Comparison of ENCODE assay signal across 7 mouse cellular contexts in the genomic region with DNA sequence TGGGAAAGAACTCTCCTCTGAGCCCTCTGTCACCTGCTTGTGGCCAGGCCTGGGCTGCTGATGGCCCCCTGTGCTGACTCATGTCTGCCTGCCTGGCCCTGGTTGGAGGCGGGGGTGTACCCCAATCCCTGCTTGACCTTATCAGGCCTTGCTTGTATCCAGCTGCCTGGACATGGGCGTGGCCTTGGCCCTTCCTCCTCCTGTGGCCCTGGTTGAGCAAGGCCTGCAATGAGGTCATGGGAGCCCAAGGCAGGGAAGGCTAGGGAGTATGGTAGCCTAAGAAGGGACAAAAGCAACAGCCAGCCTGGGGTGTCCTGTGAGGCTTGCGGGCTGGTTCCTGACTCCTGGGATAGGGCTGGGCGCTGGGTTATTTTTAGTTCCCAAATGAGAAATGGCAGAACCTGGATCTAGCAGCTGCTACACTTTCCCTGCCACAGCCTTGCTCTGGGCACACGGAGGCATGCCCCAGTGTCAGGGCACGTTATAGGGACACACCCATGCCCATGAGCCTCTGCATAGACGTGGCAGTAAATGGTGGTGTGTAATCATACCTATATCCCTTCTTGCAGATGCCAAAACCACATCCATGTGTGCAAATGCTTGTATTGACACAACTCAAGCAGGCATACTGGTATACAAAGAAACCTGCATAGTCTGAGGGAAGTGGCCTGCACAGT. TPM values are rescaled to one million over a fixed set of nuclear protein-coding genes. Genes with fewer than 3 reads are reported as not detected.
A peak's percentile ranks its signal among the peaks of the same experiment; 100 is the strongest.
DNase-seq lines count a peak whose midpoint lies in the region; ATAC-seq and TF ChIP-seq lines count a peak whose summit lies in the region.

No protein-coding gene starts in this region.

- no peak overlapping the region for H3K4me3 ChIP-seq in bone marrow macrophage, adult 2 months (ENCODE audit: insufficient read depth, low read length)
- no peak overlapping the region for H3K4me3 ChIP-seq in heart, postnatal 0 days (ENCODE audit: low read depth, low read length)
- H3K4me3 ChIP-seq in forebrain, embryonic 14.5 days (ENCODE audit: low read depth, low read length) = no peak overlapping the region

- ATAC-seq in heart, postnatal 0 days (ENCODE audit: insufficient read depth, low read depth) = peak; percentile 19; the same call in 1 of the 2 replicates
- ATAC-seq in forebrain, embryonic 14.5 days = no peak

- no peak for TF ChIP-seq POLR2A in bone marrow macrophage, adult 2 months (IDR thresholded peaks at IDR 0.05; ENCODE audit: borderline replicate concordance, low read depth, low read length)

- H3K4me2 ChIP-seq in heart, postnatal 0 days (ENCODE audit: low read depth, low read length) = no peak overlapping the region
- no peak overlapping the region for H3K4me2 ChIP-seq in forebrain, embryonic 14.5 days (ENCODE audit: low read length)

- peak; percentile 79 for DNase-seq in adipocyte (ENCODE audit: low spot score)
- DNase-seq in heart, postnatal 0 days (ENCODE audit: low spot score) = no peak
- peak; percentile 84 for DNase-seq in lung, postnatal 36 days
- DNase-seq in cerebellum, postnatal 36 days = no peak
- DNase-seq in forebrain, embryonic 14.5 days (ENCODE audit: low spot score) = no peak
- no peak for DNase-seq in left cerebral cortex, postnatal 4 days

- no peaks in the 10 kb centered on the region for H3K27me3 ChIP-seq in heart, postnatal 0 days (ENCODE audit: control insufficient read depth, insufficient read depth, low read length)
- no peaks in the 10 kb centered on the region for H3K27me3 ChIP-seq in forebrain, embryonic 14.5 days (replicated peaks; ENCODE audit: control insufficient read depth, insufficient read depth, low read length)

- H3K27ac ChIP-seq in bone marrow macrophage, adult 2 months (ENCODE audit: insufficient read depth, low read depth, low read length) = peak overlapping the region; percentile 58
- H3K27ac ChIP-seq in heart, postnatal 0 days (ENCODE audit: low read depth) = peak overlapping the region; percentile 55
- no peak overlapping the region for H3K27ac ChIP-seq in forebrain, embryonic 14.5 days (ENCODE audit: low read depth, low read length)

- no peak overlapping the region; the same call in 1 of the 2 replicates for H3K9ac ChIP-seq in heart, postnatal 0 days (replicated peaks; ENCODE audit: low read depth, low read length)
- no peak overlapping the region for H3K9ac ChIP-seq in forebrain, embryonic 14.5 days (ENCODE audit: low read length)

- WGBS in heart, postnatal 0 days = 26% methylated on average over 7 of the region's 7 CpGs
- 88% methylated on average over 7 of the region's 7 CpGs for WGBS in forebrain, embryonic 14.5 days

- no peak for TF ChIP-seq EP300 in heart, postnatal 0 days (IDR thresholded peaks at IDR 0.05; ENCODE audit: low read depth)

- TF ChIP-seq CTCF in bone marrow macrophage, adult 2 months (IDR thresholded peaks at IDR 0.05; ENCODE audit: low read depth, low read length) = no peak
- no peak for TF ChIP-seq CTCF in heart, postnatal 0 days (IDR thresholded peaks at IDR 0.05; ENCODE audit: low read depth)

- H3K36me3 ChIP-seq in heart, postnatal 0 days (replicated peaks; ENCODE audit: control insufficient read depth, insufficient read depth, low read length) = no peaks in the 10 kb centered on the region
- no peaks in the 10 kb centered on the region for H3K36me3 ChIP-seq in forebrain, embryonic 14.5 days (ENCODE audit: control insufficient read depth, insufficient read depth, low read length)

- H3K9me3 ChIP-seq in heart, postnatal 0 days (replicated peaks; ENCODE audit: control insufficient read depth, low read length) = no peaks in the 10 kb centered on the region
- no peaks in the 10 kb centered on the region for H3K9me3 ChIP-seq in forebrain, embryonic 14.5 days (replicated peaks; ENCODE audit: control insufficient read depth, low read length)

- intact Hi-C loops in left cerebral cortex, postnatal 4 days (cut with DNase I) = no loop called here

- H3K4me1 ChIP-seq in bone marrow macrophage, adult 2 months (ENCODE audit: control insufficient read depth, insufficient read depth, low read length) = peaks cover 15% of the 10 kb centered on the region
- H3K4me1 ChIP-seq in heart, postnatal 0 days (ENCODE audit: control insufficient read depth, insufficient read depth) = peaks cover 13% of the 10 kb centered on the region
- H3K4me1 ChIP-seq in forebrain, embryonic 14.5 days (ENCODE audit: control insufficient read depth, insufficient read depth, low read length) = no peaks in the 10 kb centered on the region

RNA-seq across cellular contexts. Expression of gene Syngr1, which starts 37.0 kb away (rescaled TPM):
- polyA plus RNA-seq in bone marrow macrophage, adult 2 months (2012; ENCODE audit: insufficient read depth, insufficient read length, missing spikeins) = 95.0 and 111 TPM in 2 replicates
- total RNA-seq in heart, postnatal 0 days (2014; rRNA removed; ENCODE audit: low replicate concordance) = 104 and 144 TPM in 2 replicates
- 140 and 150 TPM in 2 replicates for polyA plus RNA-seq in heart, postnatal 0 days (2015; fragmentation: Nextera tagmentation; extraction: Ambion mirVana)
- polyA plus RNA-seq in forebrain, embryonic 14.5 days (2014; fragmentation: Nextera tagmentation; extraction: Ambion mirVana) = 28.8 and 30.1 TPM in 2 replicates
- total RNA-seq in left cerebral cortex, postnatal 4 days (2021) = 100 to 1,000 TPM; 175 to 191 TPM

RNA-seq across cellular contexts. Expression of gene Rpl3, which starts 37.5 kb away (rescaled TPM):
- polyA plus RNA-seq in bone marrow macrophage, adult 2 months (2012; ENCODE audit: insufficient read depth, insufficient read length, missing spikeins) = 928 and 957 TPM in 2 replicates
- 763 and 766 TPM in 2 replicates for total RNA-seq in heart, postnatal 0 days (2014; rRNA removed; ENCODE audit: low replicate concordance)
- 480 and 487 TPM in 2 replicates for polyA plus RNA-seq in heart, postnatal 0 days (2015; fragmentation: Nextera tagmentation; extraction: Ambion mirVana)
- polyA plus RNA-seq in forebrain, embryonic 14.5 days (2014; fragmentation: Nextera tagmentation; extraction: Ambion mirVana) = 768 and 902 TPM in 2 replicates
- 100 to 1,000 TPM; 535 to 552 TPM for total RNA-seq in left cerebral cortex, postnatal 4 days (2021)

RNA-seq across cellular contexts. Expression of gene Pdgfb, which starts 39.4 kb away (rescaled TPM):
- 47.3 and 52.2 TPM in 2 replicates for polyA plus RNA-seq in bone marrow macrophage, adult 2 months (2012; ENCODE audit: insufficient read depth, insufficient read length, missing spikeins)
- total RNA-seq in heart, postnatal 0 days (2014; rRNA removed; ENCODE audit: low replicate concordance) = 32.2 and 33.7 TPM in 2 replicates
- polyA plus RNA-seq in heart, postnatal 0 days (2015; fragmentation: Nextera tagmentation; extraction: Ambion mirVana) = 3.3 and 3.5 TPM in 2 replicates
- 2.7 and 3.4 TPM in 2 replicates for polyA plus RNA-seq in forebrain, embryonic 14.5 days (2014; fragmentation: Nextera tagmentation; extraction: Ambion mirVana)
- total RNA-seq in left cerebral cortex, postnatal 4 days (2021) = 10 to 100 TPM; 19.2 to 26.6 TPM

Comparison
In these comparisons a context has a peak if more than half of its experiments do, and no peak if none do; other contexts are left out.
1. DNase-seq: peak in adipocyte (single experiment) and lung, postnatal 36 days (single experiment); none in heart, postnatal 0 days (single experiment), cerebellum, postnatal 36 days (0 of 2), forebrain, embryonic 14.5 days (single experiment) and left cerebral cortex, postnatal 4 days (single experiment).
2. RNA of gene Pdgfb, which starts 39.4 kb away (polyA plus RNA-seq): 47.3 to 52.2 TPM in bone marrow macrophage, adult 2 months; 3.3 to 3.5 TPM in heart, postnatal 0 days and 2.7 to 3.4 TPM in forebrain, embryonic 14.5 days; every median in the first group is over 10 times any median in the second.